9 mouse cellular contexts compared by ENCODE assay signal in genomic region chr4:126149798-126150197, GRCm38 (mm10). TPM values are rescaled to one million over a fixed set of nuclear protein-coding genes. Genes with fewer than 3 reads are reported as not detected.
DNase-seq lines count a peak whose midpoint lies in the region; ATAC-seq and TF ChIP-seq lines count a peak whose summit lies in the region.
"Had no signal": no experiment of that assay in that cellular context is flagged by ENCODE, and none has a peak within 500 bp of the region (broad histone marks: within the 10 kb centered on the region; RNA-seq: fewer than 3 reads in every experiment).

No protein-coding gene starts in this region.

- H3K9ac ChIP-seq in forebrain, postnatal 0 days: no peak overlapping the region
- peak overlapping the region; percentile 90 for H3K9ac ChIP-seq in lung, embryonic 16.5 days (ENCODE audit: low read length)
- peak overlapping the region; percentile 59 for H3K9ac ChIP-seq in intestine, embryonic 14.5 days (ENCODE audit: low read length)

- intact Hi-C loops in gastrocnemius, postnatal 14 days (cut with DNase I; ENCODE audit: low total_unique reads): no loop called here

- DNase-seq in forebrain, embryonic 10.5 days (ENCODE audit: extremely low spot score, low spot score): no peak
- no peak for DNase-seq in forebrain, postnatal 0 days
- no peak for DNase-seq in lung, postnatal 14 days
- peak; percentile 63 for DNase-seq in intestine, embryonic 14.5 days (ENCODE audit: low spot score)
- no peak for DNase-seq in gastrocnemius, postnatal 14 days
- no peak for DNase-seq in spleen, postnatal 10 days (ENCODE audit: low spot score in 2 of 2)
- DNase-seq: layer of hippocampus, postnatal 36 days had no signal

- no peak for TF ChIP-seq CTCF in forebrain, postnatal 0 days (IDR thresholded peaks at IDR 0.05; ENCODE audit: low read depth)
- no peak for TF ChIP-seq CTCF in small intestine, adult 2 months (IDR thresholded peaks at IDR 0.05; ENCODE audit: extremely low read depth, insufficient read length, insufficient replicate concordance, low read depth, low read length)

- H3K4me2 ChIP-seq in forebrain, postnatal 0 days (ENCODE audit: low read depth): no peak overlapping the region
- peak overlapping the region; percentile 86 for H3K4me2 ChIP-seq in lung, embryonic 16.5 days (ENCODE audit: low read depth, low read length)
- H3K4me2 ChIP-seq in intestine, embryonic 14.5 days (ENCODE audit: low read length): peak overlapping the region; percentile 91

- WGBS in forebrain, embryonic 10.5 days: 51% methylated on average over 10 of the region's 10 CpGs
- 68% methylated on average over 10 of the region's 10 CpGs for WGBS in forebrain, postnatal 0 days
- 20% methylated on average over 10 of the region's 10 CpGs for WGBS in lung, embryonic 16.5 days
- WGBS in intestine, embryonic 14.5 days: 45% methylated on average over 10 of the region's 10 CpGs
- 73% methylated on average over 10 of the region's 10 CpGs for WGBS in small intestine, adult 2 months

- H3K4me3 ChIP-seq in forebrain, embryonic 10.5 days: peak overlapping the region; percentile 60
- H3K4me3 ChIP-seq in forebrain, postnatal 0 days (ENCODE audit: low read depth, low read length): no peak overlapping the region
- H3K4me3 ChIP-seq in lung, embryonic 16.5 days (ENCODE audit: low read length): peak overlapping the region; percentile 82
- peak overlapping the region; percentile 54 for H3K4me3 ChIP-seq in intestine, embryonic 14.5 days (ENCODE audit: low read depth, low read length)
- peak overlapping the region; percentile 76 for H3K4me3 ChIP-seq in small intestine, adult 2 months (ENCODE audit: low read depth, low read length)

- H3K27me3 ChIP-seq in forebrain, embryonic 10.5 days (ENCODE audit: poor library complexity, severe bottlenecking): peaks cover 64% of the 10 kb centered on the region
- peaks cover 30% of the 10 kb centered on the region for H3K27me3 ChIP-seq in forebrain, postnatal 0 days (ENCODE audit: insufficient read depth, low read length)
- H3K27me3 ChIP-seq in lung, embryonic 16.5 days (ENCODE audit: control insufficient read depth, insufficient read depth, low read depth, low read length): no peaks in the 10 kb centered on the region
- no peaks in the 10 kb centered on the region for H3K27me3 ChIP-seq in intestine, embryonic 14.5 days (replicated peaks; ENCODE audit: control insufficient read depth, insufficient read depth, low read length)
- 0 out of 2 replicates have a peak, but pooled peaks cover 3% of the 10 kb centered on the region for H3K27me3 ChIP-seq in small intestine, adult 2 months (ENCODE audit: control insufficient read depth, insufficient read depth, low read length)

- TF ChIP-seq POLR2A in small intestine, adult 2 months (IDR thresholded peaks at IDR 0.05; ENCODE audit: low read depth, low read length): no peak

- H3K9me3 ChIP-seq in forebrain, embryonic 10.5 days: no peaks in the 10 kb centered on the region
- no peaks in the 10 kb centered on the region for H3K9me3 ChIP-seq in forebrain, postnatal 0 days (ENCODE audit: low read length)
- H3K9me3 ChIP-seq in lung, embryonic 16.5 days (ENCODE audit: control insufficient read depth, low read length): no peaks in the 10 kb centered on the region
- no peaks in the 10 kb centered on the region for H3K9me3 ChIP-seq in intestine, embryonic 14.5 days (ENCODE audit: control insufficient read depth, low read length)

- H3K4me1 ChIP-seq in forebrain, embryonic 10.5 days: peaks cover 59% of the 10 kb centered on the region
- H3K4me1 ChIP-seq in forebrain, postnatal 0 days (ENCODE audit: insufficient read depth): peaks cover 2% of the 10 kb centered on the region; the same call in 1 of the 2 replicates
- H3K4me1 ChIP-seq in lung, embryonic 16.5 days (replicated peaks; ENCODE audit: control insufficient read depth, insufficient read depth, low read length): peaks cover 55% of the 10 kb centered on the region
- peaks cover 33% of the 10 kb centered on the region for H3K4me1 ChIP-seq in intestine, embryonic 14.5 days (replicated peaks; ENCODE audit: control insufficient read depth, insufficient read depth, low read length)
- H3K4me1 ChIP-seq in small intestine, adult 2 months (ENCODE audit: control insufficient read depth, insufficient read depth, insufficient read length, low read length): peaks cover 7% of the 10 kb centered on the region; the same call in 1 of the 2 replicates

- peak overlapping the region; percentile 86 for H3K27ac ChIP-seq in forebrain, embryonic 10.5 days
- H3K27ac ChIP-seq in forebrain, postnatal 0 days (ENCODE audit: low read depth, low read length): no peak overlapping the region
- peak overlapping the region; percentile 98 for H3K27ac ChIP-seq in lung, embryonic 16.5 days (ENCODE audit: low read length)
- H3K27ac ChIP-seq in intestine, embryonic 14.5 days (ENCODE audit: low read depth): peak overlapping the region; percentile 90
- H3K27ac ChIP-seq in small intestine, adult 2 months (ENCODE audit: insufficient read depth, low read depth, low read length): peak overlapping the region; percentile 14

- 0 out of 2 replicates have a peak, but pooled peaks cover 3% of the 10 kb centered on the region for H3K36me3 ChIP-seq in forebrain, embryonic 10.5 days (replicated peaks)
- H3K36me3 ChIP-seq in forebrain, postnatal 0 days (ENCODE audit: insufficient read depth): no peaks in the 10 kb centered on the region
- peaks cover 9% of the 10 kb centered on the region for H3K36me3 ChIP-seq in lung, embryonic 16.5 days (ENCODE audit: control insufficient read depth, insufficient read depth, low read length)
- peaks cover 16% of the 10 kb centered on the region for H3K36me3 ChIP-seq in intestine, embryonic 14.5 days (ENCODE audit: control insufficient read depth, insufficient read depth, low read length)
- H3K36me3 ChIP-seq in small intestine, adult 2 months (ENCODE audit: control insufficient read depth, insufficient read depth, low read length): peaks cover 3% of the 10 kb centered on the region; the same call in 1 of the 2 replicates

- no peak for ATAC-seq in forebrain, postnatal 0 days
- ATAC-seq in lung, embryonic 16.5 days (ENCODE audit: low read depth): no peak
- no peak for ATAC-seq in intestine, embryonic 14.5 days (replicated peaks; ENCODE audit: low FRiP score, low TSS enrichment, low read depth)

RNA-seq across cellular contexts. Expression of gene Eva1b, which starts 2.3 kb away (rescaled TPM):
- polyA plus RNA-seq in forebrain, embryonic 10.5 days (2016; fragmentation: Nextera tagmentation; extraction: Ambion mirVana): 19.1 and 20.7 TPM in 2 replicates
- total RNA-seq in forebrain, postnatal 0 days (2014; rRNA removed): 12.9 and 14.4 TPM in 2 replicates
- 10.6 and 12.6 TPM in 2 replicates for polyA plus RNA-seq in forebrain, postnatal 0 days (2015; fragmentation: Nextera tagmentation; extraction: Ambion mirVana)
- polyA plus RNA-seq in lung, embryonic 16.5 days (2015; fragmentation: Nextera tagmentation; extraction: Ambion mirVana): 98.0 and 108 TPM in 2 replicates
- 61.0 and 63.2 TPM in 2 replicates for polyA plus RNA-seq in intestine, embryonic 14.5 days (2014; fragmentation: Nextera tagmentation; extraction: Ambion mirVana)
- polyA plus RNA-seq in small intestine, adult 2 months (2012; rRNA removed): 45.0 and 54.3 TPM in 2 replicates
- total RNA-seq in gastrocnemius, postnatal 14 days (2021): 10 to 100 TPM; 16.2 to 16.6 TPM

RNA-seq across cellular contexts. Expression of gene Sh3d21, which starts 13.5 kb away (rescaled TPM):
- 1.5 and 1.6 TPM in 2 replicates for polyA plus RNA-seq in forebrain, embryonic 10.5 days (2016; fragmentation: Nextera tagmentation; extraction: Ambion mirVana)
- 1.0 and 2.1 TPM in 2 replicates for total RNA-seq in forebrain, postnatal 0 days (2014; rRNA removed)
- polyA plus RNA-seq in forebrain, postnatal 0 days (2015; fragmentation: Nextera tagmentation; extraction: Ambion mirVana): 1.4 and 1.7 TPM in 2 replicates
- 9.2 and 12.3 TPM in 2 replicates for polyA plus RNA-seq in lung, embryonic 16.5 days (2015; fragmentation: Nextera tagmentation; extraction: Ambion mirVana)
- polyA plus RNA-seq in intestine, embryonic 14.5 days (2014; fragmentation: Nextera tagmentation; extraction: Ambion mirVana): 7.4 and 7.9 TPM in 2 replicates
- polyA plus RNA-seq in small intestine, adult 2 months (2012; rRNA removed): 5.2 and 6.5 TPM in 2 replicates
- total RNA-seq in gastrocnemius, postnatal 14 days (2021): 1 to 10 TPM; 1.1 to 1.2 TPM

RNA-seq across cellular contexts. Expression of gene Stk40, which starts 46.0 kb away (rescaled TPM):
- 43.7 and 45.5 TPM in 2 replicates for polyA plus RNA-seq in forebrain, embryonic 10.5 days (2016; fragmentation: Nextera tagmentation; extraction: Ambion mirVana)
- 11.7 and 19.6 TPM in 2 replicates for total RNA-seq in forebrain, postnatal 0 days (2014; rRNA removed)
- polyA plus RNA-seq in forebrain, postnatal 0 days (2015; fragmentation: Nextera tagmentation; extraction: Ambion mirVana): 13.3 and 14.9 TPM in 2 replicates
- polyA plus RNA-seq in lung, embryonic 16.5 days (2015; fragmentation: Nextera tagmentation; extraction: Ambion mirVana): 37.7 and 40.3 TPM in 2 replicates
- 22.5 and 23.8 TPM in 2 replicates for polyA plus RNA-seq in intestine, embryonic 14.5 days (2014; fragmentation: Nextera tagmentation; extraction: Ambion mirVana)
- polyA plus RNA-seq in small intestine, adult 2 months (2012; rRNA removed): 14.5 and 24.0 TPM in 2 replicates
- 10 to 100 TPM; 25.1 to 41.9 TPM for total RNA-seq in gastrocnemius, postnatal 14 days (2021)

RNA-seq across cellular contexts. Expression of gene Thrap3, which starts 52.8 kb away (rescaled TPM):
- 251 and 256 TPM in 2 replicates for polyA plus RNA-seq in forebrain, embryonic 10.5 days (2016; fragmentation: Nextera tagmentation; extraction: Ambion mirVana)
- 113 and 165 TPM in 2 replicates for total RNA-seq in forebrain, postnatal 0 days (2014; rRNA removed)
- 92.4 and 111 TPM in 2 replicates for polyA plus RNA-seq in forebrain, postnatal 0 days (2015; fragmentation: Nextera tagmentation; extraction: Ambion mirVana)
- 197 and 213 TPM in 2 replicates for polyA plus RNA-seq in lung, embryonic 16.5 days (2015; fragmentation: Nextera tagmentation; extraction: Ambion mirVana)
- 206 TPM in 2 replicates for polyA plus RNA-seq in intestine, embryonic 14.5 days (2014; fragmentation: Nextera tagmentation; extraction: Ambion mirVana)
- polyA plus RNA-seq in small intestine, adult 2 months (2012; rRNA removed): 10.0 and 22.1 TPM in 2 replicates
- total RNA-seq in gastrocnemius, postnatal 14 days (2021): 10 to 100 TPM; 92.1 to 99.3 TPM

RNA-seq across cellular contexts. Expression of gene Lsm10, which starts 53.4 kb away (rescaled TPM):
- polyA plus RNA-seq in forebrain, embryonic 10.5 days (2016; fragmentation: Nextera tagmentation; extraction: Ambion mirVana): 53.7 and 55.1 TPM in 2 replicates
- total RNA-seq in forebrain, postnatal 0 days (2014; rRNA removed): 36.1 and 37.1 TPM in 2 replicates
- 54.5 and 59.5 TPM in 2 replicates for polyA plus RNA-seq in forebrain, postnatal 0 days (2015; fragmentation: Nextera tagmentation; extraction: Ambion mirVana)
- polyA plus RNA-seq in lung, embryonic 16.5 days (2015; fragmentation: Nextera tagmentation; extraction: Ambion mirVana): 57.2 and 57.7 TPM in 2 replicates
- 55.6 and 58.5 TPM in 2 replicates for polyA plus RNA-seq in intestine, embryonic 14.5 days (2014; fragmentation: Nextera tagmentation; extraction: Ambion mirVana)
- polyA plus RNA-seq in small intestine, adult 2 months (2012; rRNA removed): 10.7 and 13.3 TPM in 2 replicates
- 1 to 10 TPM; 5.7 to 8.3 TPM for total RNA-seq in gastrocnemius, postnatal 14 days (2021)
